Mouse (Mus musculus) forebrain, embryonic 11.5 days (tissue): ENCODE measurements around the gene Gm826. TPM values are rescaled to one million over a fixed set of nuclear protein-coding genes. Genes with fewer than 3 reads are reported as not detected.

Experiments used
- ATAC-seq: fragments of 200-750 bp; cut with Nextera tagmentation; replicated peaks from 2 replicates; pipeline ENCODE4 v1.8.0; 2017; ENCODE audit warnings: moderate TSS enrichment; ENCODE audit not compliant: low FRiP score
- DNase-seq: peaks from one replicate; pipeline ENCODE4 v3.0.0-alpha.2; 2017; ENCODE audit warnings: low spot score
- H3K27ac ChIP-seq: fragments of 300-500 bp; sonication (generic); 2 replicates; pipeline ENCODE4 v1.5.1; 2014; ENCODE audit warnings: low read depth, low read length
- H3K27me3 ChIP-seq: fragments of 300-500 bp; sonication (generic); 2 replicates; pipeline ENCODE4 v1.6.1; 2014; ENCODE audit warnings: mild to moderate bottlenecking, low read length, mixed read lengths; ENCODE audit not compliant: control insufficient read depth, insufficient read depth
- H3K36me3 ChIP-seq: fragments of 300-500 bp; sonication (generic); 2 replicates; pipeline ENCODE4 v1.6.1; 2014; ENCODE audit warnings: mild to moderate bottlenecking, low read length, moderate library complexity, mixed read lengths; ENCODE audit not compliant: control insufficient read depth, insufficient read depth
- H3K4me1 ChIP-seq: fragments of 300-500 bp; sonication (generic); replicated peaks from 2 replicates; pipeline ENCODE4 v1.6.1; 2014; ENCODE audit warnings: low read length, mixed read lengths; ENCODE audit not compliant: control insufficient read depth, insufficient read depth
- H3K4me2 ChIP-seq: fragments of 300-500 bp; sonication (generic); 2 replicates; pipeline ENCODE4 v1.6.1; 2014; ENCODE audit warnings: low read depth, mild to moderate bottlenecking, low read length, moderate library complexity, mixed read lengths; ENCODE audit not compliant: severe bottlenecking
- H3K4me3 ChIP-seq: fragments of 300-500 bp; sonication (generic); 2 replicates; pipeline ENCODE4 v1.5.1; 2014; ENCODE audit warnings: low read depth, low read length
- H3K9ac ChIP-seq: fragments of 300-500 bp; sonication (generic); 2 replicates; pipeline ENCODE4 v1.6.1; 2014; ENCODE audit warnings: low read length
- H3K9me3 ChIP-seq: fragments of 300-500 bp; sonication (generic); 2 replicates; pipeline ENCODE4 v1.6.1; 2016; ENCODE audit warnings: low read length, mixed read lengths; ENCODE audit not compliant: control insufficient read depth
- WGBS: fragments of 180-500 bp; shearing (Covaris S2); extraction: QIAGEN DNeasy Blood & Tissue Kit; methylation state at CpG from one replicate; pipeline ENCODE4 v1.1.7; 2014; 5-methylcytosine and 5-hydroxymethylcytosine counted together
- polyA plus RNA-seq: library from polyadenylated mRNA; unstranded; fragments of >200 nt; fragmentation: Nextera tagmentation; extraction: Ambion mirVana; gene quantifications from 2 replicates; pipeline ENCODE4 v1.2.1, GENCODE M21; 2014

Gm826 gene
- polyA plus RNA-seq, 1 experiment from 2014 or later = not detected

DNA sequence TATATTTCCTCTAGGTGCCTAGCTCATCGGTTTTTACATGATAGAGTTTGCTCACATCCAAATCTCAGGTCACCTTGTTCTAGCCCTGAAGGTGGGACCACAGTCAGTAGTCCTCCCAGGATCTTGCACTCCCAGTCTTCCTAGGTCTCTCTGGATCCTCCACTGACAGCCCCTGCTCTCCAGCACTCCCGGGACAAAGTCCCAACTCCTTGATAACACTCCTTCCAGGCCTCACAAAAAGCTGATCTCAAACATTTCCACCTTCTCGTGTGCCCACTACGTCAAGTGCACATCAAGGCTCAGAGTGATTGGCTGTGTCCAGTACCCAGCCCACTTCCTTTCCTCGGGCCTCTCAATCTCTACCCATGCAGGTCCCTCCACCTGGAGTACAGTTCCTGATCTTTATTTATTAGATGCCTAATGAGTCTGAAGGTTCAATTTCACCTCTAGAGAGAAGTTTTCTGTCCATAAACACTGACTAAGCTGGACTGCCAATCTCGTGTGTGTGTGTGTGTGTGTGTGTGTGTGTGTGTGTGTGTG, 8.8 kb downstream of the Gm826 start:
- Histone ChIP-seq H3K9me3 (no peaks in the 10 kb centered on the region), H3K27me3 (no peaks in the 10 kb centered on the region), H3K4me3 (no peak overlapping the region), H3K36me3 (no peaks in the 10 kb centered on the region), H3K9ac (no peak overlapping the region), H3K4me2 (no peak overlapping the region), H3K27ac (no peak overlapping the region), H3K4me1 (no peaks in the 10 kb centered on the region)
- ATAC-seq (no peak), DNase-seq (no peak)
- 89% methylated on average over 6 of the region's 6 CpGs for WGBS

DNA sequence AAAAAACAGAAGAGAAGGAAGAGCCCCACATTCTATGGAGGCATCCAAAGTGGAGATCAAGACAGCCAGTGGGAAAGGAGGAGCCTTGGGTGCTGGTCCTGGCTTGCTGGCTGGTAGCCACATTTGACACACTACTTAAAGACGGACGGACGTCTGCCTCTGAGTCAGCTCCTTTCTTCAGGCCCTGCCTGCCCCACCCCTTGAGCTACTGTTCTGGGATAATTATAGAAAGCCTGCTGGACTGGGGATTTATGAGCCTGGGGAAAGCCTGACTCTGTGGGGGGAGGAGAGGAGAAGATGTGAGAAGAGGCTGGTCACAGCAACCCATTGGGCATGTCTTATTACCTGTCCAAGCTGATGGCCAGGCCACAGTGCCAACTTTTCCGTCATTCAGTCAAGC, 12.1 kb downstream of the Gm826 start:
- H3K4me3 ChIP-seq = no peak overlapping the region
- ATAC-seq = no peak
- H3K4me1 ChIP-seq = no peaks in the 10 kb centered on the region
- no peak overlapping the region for H3K27ac ChIP-seq
- H3K9ac ChIP-seq = no peak overlapping the region
- no peaks in the 10 kb centered on the region for H3K9me3 ChIP-seq
- no peak for DNase-seq
- no peaks in the 10 kb centered on the region for H3K36me3 ChIP-seq
- H3K27me3 ChIP-seq = no peaks in the 10 kb centered on the region
- 58% methylated on average over 4 of the region's 4 CpGs for WGBS
- H3K4me2 ChIP-seq = no peak overlapping the region

DNA sequence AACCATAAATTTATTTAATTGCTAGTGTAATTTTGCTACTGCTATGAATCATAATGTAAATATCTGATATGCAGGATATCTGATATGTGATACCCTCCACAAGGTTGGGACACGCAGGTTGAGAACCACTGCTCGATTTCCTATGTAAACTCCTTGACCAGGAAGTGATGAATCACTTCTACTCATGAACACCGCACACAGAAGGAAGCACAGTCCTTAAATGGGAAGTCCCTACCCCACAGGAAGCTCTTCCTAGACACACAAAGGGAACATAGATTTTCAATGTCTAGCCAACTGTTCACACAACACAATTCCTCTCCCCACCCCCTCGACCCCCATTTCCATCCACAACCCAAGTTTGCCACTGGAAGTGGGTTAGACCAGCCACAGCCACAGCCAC, 15.7 kb downstream of the Gm826 start:
- Histone ChIP-seq H3K4me3 (no peak overlapping the region), H3K9me3 (no peaks in the 10 kb centered on the region), H3K27me3 (no peaks in the 10 kb centered on the region), H3K36me3 (no peaks in the 10 kb centered on the region), H3K4me1 (no peaks in the 10 kb centered on the region), H3K9ac (no peak overlapping the region), H3K4me2 (no peak overlapping the region), H3K27ac (no peak overlapping the region)
- no peak for DNase-seq
- no peak for ATAC-seq
- WGBS = 86% methylated on average over 4 of the region's 4 CpGs

DNA sequence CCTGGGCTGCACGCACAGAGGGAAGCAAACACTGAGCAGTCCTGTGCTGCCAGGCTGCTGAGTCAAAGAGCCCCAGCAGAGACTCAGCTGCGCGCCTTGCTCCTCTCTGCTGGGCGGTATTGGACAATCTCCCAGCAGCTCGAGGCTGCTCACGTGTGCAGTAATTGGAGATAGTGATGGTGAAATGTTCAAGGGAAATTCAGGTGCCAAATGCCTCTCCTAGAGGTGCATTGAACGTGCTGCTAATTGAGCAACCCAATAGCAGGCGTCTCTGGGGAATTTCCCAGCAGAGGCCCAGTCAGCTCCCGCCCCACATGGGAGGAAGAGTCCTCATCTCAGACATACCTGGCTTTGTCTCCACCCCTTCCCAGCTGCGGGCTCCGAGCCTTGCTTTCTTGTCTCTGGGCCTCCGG, 20.4 kb downstream of the Gm826 start:
- DNase-seq (no peak), ATAC-seq (no peak)
- H3K9me3 ChIP-seq = no peaks in the 10 kb centered on the region
- 28% methylated on average over 12 of the region's 12 CpGs for WGBS
- H3K9ac ChIP-seq = no peak overlapping the region
- no peak overlapping the region for H3K4me3 ChIP-seq
- no peak overlapping the region for H3K4me2 ChIP-seq
- H3K27me3 ChIP-seq = no peaks in the 10 kb centered on the region
- no peaks in the 10 kb centered on the region for H3K4me1 ChIP-seq
- no peaks in the 10 kb centered on the region for H3K36me3 ChIP-seq
- no peak overlapping the region for H3K27ac ChIP-seq

DNA sequence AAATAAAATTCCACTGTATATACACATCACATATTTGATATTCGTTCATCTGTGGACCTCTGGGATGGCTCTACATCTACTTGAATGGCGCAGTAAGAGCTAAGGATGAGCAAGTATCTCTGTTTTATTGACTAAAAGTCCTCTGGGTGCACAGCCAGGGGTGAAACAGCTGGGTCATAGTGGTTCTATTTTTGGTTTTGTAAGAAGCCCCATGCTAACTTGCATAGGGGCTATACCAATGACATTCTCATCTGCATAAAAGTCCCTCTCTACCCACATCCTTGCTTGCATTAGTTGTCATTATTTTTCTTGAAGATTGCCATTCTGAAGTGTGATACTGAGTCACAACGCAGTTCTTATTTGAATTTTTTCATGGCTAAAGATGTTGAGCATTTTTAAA, 28.9 kb downstream of the Gm826 start:
- Histone ChIP-seq H3K27ac (no peak overlapping the region), H3K4me2 (no peak overlapping the region), H3K4me3 (no peak overlapping the region), H3K36me3 (no peaks in the 10 kb centered on the region), H3K9me3 (no peaks in the 10 kb centered on the region), H3K27me3 (no peaks in the 10 kb centered on the region), H3K9ac (no peak overlapping the region), H3K4me1 (no peaks in the 10 kb centered on the region)
- no peak for ATAC-seq
- no peak for DNase-seq
- WGBS = 89% methylated on average over 3 of the region's 3 CpGs

DNA sequence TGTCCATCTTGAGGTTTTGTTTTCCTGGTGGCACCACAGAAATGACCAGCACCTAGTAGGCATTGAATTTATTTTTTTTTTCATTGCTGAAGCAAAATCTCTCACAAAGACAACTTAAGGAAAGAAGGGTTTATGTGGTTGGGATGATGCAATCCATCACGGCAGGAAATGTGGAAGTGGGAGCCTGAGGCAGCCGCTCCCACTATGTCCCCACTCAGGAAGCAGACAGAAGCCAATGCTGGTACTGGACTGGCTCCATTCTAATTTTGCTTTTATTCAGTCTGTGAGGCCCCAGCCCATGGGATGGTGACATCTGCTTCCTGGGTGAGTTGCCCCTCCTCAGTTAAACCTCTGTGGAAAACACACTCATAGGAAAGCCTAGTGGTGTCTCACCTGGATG, 30.0 kb downstream of the Gm826 start:
- Histone ChIP-seq H3K9me3 (no peaks in the 10 kb centered on the region), H3K36me3 (no peaks in the 10 kb centered on the region), H3K27ac (no peak overlapping the region), H3K27me3 (no peaks in the 10 kb centered on the region), H3K4me3 (no peak overlapping the region), H3K4me2 (no peak overlapping the region), H3K4me1 (no peaks in the 10 kb centered on the region), H3K9ac (no peak overlapping the region)
- 94% methylated on average over 2 of the region's 2 CpGs for WGBS
- ATAC-seq = no peak
- no peak for DNase-seq

DNA sequence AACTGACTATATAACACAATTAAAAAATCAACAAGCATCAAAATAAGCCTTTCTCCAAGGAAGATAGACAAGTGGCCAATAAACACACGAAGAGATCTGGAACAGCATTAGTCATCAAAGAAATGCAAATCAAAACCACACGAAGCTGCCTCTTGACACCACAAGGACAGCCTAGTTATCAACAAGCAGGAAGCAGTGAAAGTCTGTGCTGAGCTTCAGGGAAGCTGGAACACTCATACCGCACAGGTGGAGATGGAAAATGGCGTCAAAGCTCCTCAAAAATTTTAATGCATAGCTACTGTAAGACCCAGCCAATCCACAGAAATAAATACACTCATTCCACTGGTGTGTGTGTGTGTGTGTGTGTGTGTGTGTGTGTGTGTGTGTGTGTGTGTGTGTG, 31.9 kb downstream of the Gm826 start:
- H3K4me3 ChIP-seq = no peak overlapping the region
- ATAC-seq = no peak
- no peaks in the 10 kb centered on the region for H3K4me1 ChIP-seq
- H3K27me3 ChIP-seq = no peaks in the 10 kb centered on the region
- no peaks in the 10 kb centered on the region for H3K36me3 ChIP-seq
- H3K9ac ChIP-seq = no peak overlapping the region
- no peaks in the 10 kb centered on the region for H3K9me3 ChIP-seq
- H3K27ac ChIP-seq = no peak overlapping the region
- H3K4me2 ChIP-seq = no peak overlapping the region
- WGBS = 68% methylated on average over 4 of the region's 4 CpGs
- no peak for DNase-seq

DNA sequence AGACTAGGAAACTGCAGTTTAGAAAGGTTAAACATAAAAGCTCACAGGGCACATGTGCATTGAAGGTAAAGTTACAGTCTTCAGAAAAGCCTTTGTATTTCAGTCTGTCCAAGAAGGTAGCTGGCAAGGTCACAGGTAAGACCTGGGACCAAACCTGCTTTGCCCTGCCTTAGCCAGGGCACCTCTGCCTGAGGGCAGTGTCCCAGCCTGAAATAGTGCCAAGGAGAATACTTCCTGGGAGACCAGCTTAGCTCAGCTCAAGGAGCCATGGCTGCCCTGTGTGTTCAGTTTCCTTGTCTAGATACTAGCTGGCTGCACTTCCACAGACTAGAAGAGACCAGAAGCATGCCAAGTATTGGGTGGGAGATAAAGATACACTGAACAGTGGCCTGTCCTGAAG, 35.4 kb downstream of the Gm826 start:
- H3K9ac ChIP-seq = no peak overlapping the region

DNA sequence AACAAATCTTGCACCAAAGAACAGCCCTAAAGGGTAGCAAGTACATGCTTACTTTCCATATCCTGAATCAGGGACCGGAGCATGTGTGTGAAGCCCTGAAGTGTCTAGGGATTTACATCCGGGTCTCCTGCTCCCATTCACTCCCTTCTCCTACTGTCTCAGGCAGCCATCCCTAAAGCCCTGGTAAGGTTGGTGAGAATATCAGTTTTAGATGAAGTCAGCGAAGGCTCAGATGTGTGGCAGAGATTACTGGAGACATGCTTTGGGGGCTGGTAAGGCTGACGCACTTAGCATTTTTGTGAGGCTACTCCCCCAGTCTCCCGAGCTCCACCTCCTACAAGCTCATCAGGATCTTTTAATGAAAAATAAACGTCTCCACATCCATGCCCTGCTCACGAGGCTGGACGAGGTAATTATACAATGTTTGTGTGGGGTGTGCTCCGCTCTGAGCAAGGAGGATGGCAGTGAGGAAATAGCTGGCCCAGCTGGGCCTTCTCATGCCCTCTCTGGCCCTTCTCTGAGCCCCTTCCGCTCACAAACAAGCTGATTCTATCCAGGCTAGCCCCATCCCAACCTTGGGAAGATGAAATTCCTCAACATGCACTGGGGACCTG, 45.3 kb downstream of the Gm826 start:
- no peak overlapping the region for H3K9ac ChIP-seq
- H3K4me1 ChIP-seq = no peaks in the 10 kb centered on the region
- 77% methylated on average over 10 of the region's 10 CpGs for WGBS
- DNase-seq (no peak), ATAC-seq (no peak)
- no peaks in the 10 kb centered on the region for H3K36me3 ChIP-seq
- H3K27ac ChIP-seq = no peak overlapping the region
- no peaks in the 10 kb centered on the region for H3K27me3 ChIP-seq
- H3K4me3 ChIP-seq = no peak overlapping the region
- no peaks in the 10 kb centered on the region for H3K9me3 ChIP-seq
- H3K4me2 ChIP-seq = no peak overlapping the region

More for the DNA sequence above, 35.4 kb downstream of the Gm826 start:
- H3K4me2 ChIP-seq = no peak overlapping the region
- H3K9me3 ChIP-seq = no peaks in the 10 kb centered on the region
- no peaks in the 10 kb centered on the region for H3K36me3 ChIP-seq
- no peak for ATAC-seq
- no peak overlapping the region for H3K27ac ChIP-seq
- no peak overlapping the region for H3K4me3 ChIP-seq
- H3K27me3 ChIP-seq = no peaks in the 10 kb centered on the region
- no peaks in the 10 kb centered on the region for H3K4me1 ChIP-seq
- DNase-seq = no peak
